Mouse (Mus musculus) v-Abl transformed pro-B cells (cell line): ENCODE measurements around the gene Gpr162.
"Not testable (repeated sequence)": the region's sequence is repeated elsewhere in the genome, so short reads cannot be mapped to it uniquely, and the experiment has no call there.

Experiments
- in situ Hi-C, 2 experiments: fragments of 400-800 bp; cut with MboI; formaldehyde crosslinking; loops; one replicate each; pipeline ENCODE4 v1.15.1; 2025; ENCODE audit not compliant: unreplicated experiment in 2 of 2

Gpr162 gene

DNA sequence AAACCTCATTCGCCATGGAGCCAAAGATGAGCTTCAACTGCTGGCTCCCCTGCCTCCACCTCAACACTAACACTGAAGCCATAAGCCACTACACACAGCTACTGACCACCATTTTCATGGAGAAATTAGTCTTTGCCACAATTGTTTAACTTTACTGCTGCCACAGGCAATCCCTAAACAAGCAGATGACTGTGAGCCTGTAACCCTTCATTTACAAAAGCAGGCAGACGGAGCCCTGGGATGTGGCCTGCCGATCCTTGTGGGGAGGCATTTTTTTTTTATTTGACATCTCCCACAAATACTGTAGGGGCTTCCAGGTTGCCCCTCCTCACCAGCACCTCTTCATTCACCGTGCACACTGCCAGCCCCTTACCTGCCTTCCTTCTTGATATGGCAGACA lies 47.2 kb downstream of the Gpr162 start:
- in situ Hi-C loops = no loop called here

- in situ Hi-C loops = no loop called here
Measured at GRCm38 (mm10) chr6:124814858-124815774, 48.7 kb downstream of the Gpr162 start.

- in situ Hi-C loops = no loop called here
Measured at GRCm38 (mm10) chr6:124814448-124814847, 49.3 kb downstream of the Gpr162 start.

GRCm38 (mm10) chr6:124813933-124814332 lies 49.9 kb downstream of the Gpr162 start, which contains the start of gene Tpi1:
Tpi1 (minus strand) TSS chr6:124814296.
- in situ Hi-C loops = no loop called here

- in situ Hi-C loops = no loop called here
Measured at GRCm38 (mm10) chr6:124813496-124813895, 50.3 kb downstream of the Gpr162 start.

DNA sequence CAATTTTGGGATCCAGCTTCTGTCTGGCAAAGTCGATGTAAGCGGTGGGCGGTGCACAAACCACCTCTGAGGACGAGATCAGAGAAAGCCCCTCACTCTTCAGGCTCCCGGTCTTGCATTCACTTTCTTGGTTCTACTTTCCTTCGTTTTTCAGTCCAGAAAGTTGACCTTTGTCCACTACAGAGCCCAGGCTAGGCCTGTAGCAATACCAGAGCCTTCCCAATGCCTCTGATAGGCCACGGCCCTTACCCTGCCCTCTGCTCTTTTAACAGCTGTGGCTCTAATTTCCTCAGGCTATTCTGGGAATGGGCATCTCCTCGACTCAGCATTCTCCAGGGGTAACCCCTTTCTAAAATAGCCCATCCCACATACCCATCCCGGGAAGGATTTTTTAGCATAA lies 50.9 kb downstream of the Gpr162 start:
- in situ Hi-C loops = no loop called here

GRCm38 (mm10) chr6:124811701-124812560 lies 51.9 kb downstream of the Gpr162 start:
- in situ Hi-C loops = no loop called here

GRCm38 (mm10) chr6:124811403-124811665 lies 52.4 kb downstream of the Gpr162 start:
- in situ Hi-C loops = no loop called here

- in situ Hi-C loops = not testable (repeated sequence)
Measured at GRCm38 (mm10) chr6:124810566-124811402, 53.0 kb downstream of the Gpr162 start.

- in situ Hi-C loops = no loop called here
Measured at GRCm38 (mm10) chr6:124809775-124810538, 53.8 kb downstream of the Gpr162 start.

- in situ Hi-C loops = no loop called here
Measured at GRCm38 (mm10) chr6:124809052-124809774, 54.6 kb downstream of the Gpr162 start.
